Mouse (Mus musculus): Measurements from ENCODE around the gene Map3k14.

Map3k14 gene

GRCm38 (mm10) chr11:103206203-103206602, 61.1 kb downstream of the Map3k14 start:
- no peak for DNase-seq

DNA sequence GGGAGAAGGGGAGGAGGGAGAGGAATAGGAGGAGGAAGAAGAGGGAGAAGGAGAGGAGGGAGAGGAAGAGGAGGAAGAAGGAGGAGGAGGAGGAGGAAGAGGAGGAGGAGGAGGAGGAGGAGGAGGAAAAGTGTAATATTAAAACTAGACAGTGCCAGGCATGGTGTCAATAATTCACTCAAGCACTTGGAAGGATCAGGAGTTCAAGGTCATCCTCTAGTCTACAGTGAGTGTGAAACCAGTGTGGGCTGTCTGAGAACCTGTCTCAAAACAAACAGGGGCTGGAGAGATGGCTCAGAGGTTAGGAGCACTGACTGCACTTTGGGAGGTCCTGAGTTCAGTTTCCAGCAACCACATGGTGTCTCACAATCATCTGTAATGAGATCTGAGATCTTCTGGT, 64.9 kb downstream of the Map3k14 start:
- DNase-seq: no peak

GRCm38 (mm10) chr11:103201664-103202063, 65.6 kb downstream of the Map3k14 start:
- DNase-seq: peak; percentile 81

GRCm38 (mm10) chr11:103198911-103199803, 68.1 kb downstream of the Map3k14 start:
- peak; percentile 75 for DNase-seq

- DNase-seq: no peak
These were observed 68.9 kb downstream of the Map3k14 start for GRCm38 (mm10) chr11:103198339-103198738.

DNA sequence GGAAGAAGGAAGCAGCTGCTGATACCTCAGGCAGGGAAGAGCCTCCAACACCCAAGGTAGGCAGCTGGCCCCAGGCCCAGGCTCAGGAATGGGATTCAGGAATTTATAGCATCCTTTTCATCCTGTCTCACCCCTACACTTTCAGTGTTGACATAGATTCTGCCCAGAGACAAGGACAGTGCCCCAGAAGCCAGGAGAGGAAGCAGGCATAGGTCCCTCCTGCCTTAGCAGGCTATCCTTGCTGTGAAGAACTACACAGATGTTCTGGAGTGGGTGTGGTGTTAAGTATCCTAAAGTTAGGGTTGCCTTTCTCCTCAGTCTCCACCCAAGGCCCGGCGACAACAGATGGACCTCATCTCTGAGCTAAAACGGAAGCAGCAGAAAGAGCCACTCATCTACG, 69.9 kb downstream of the Map3k14 start:
- no peak for DNase-seq

GRCm38 (mm10) chr11:103195656-103196055, 71.6 kb downstream of the Map3k14 start:
- no peak for DNase-seq

- DNase-seq: no peak
These were observed 72.0 kb downstream of the Map3k14 start for GRCm38 (mm10) chr11:103195236-103195635.

DNA sequence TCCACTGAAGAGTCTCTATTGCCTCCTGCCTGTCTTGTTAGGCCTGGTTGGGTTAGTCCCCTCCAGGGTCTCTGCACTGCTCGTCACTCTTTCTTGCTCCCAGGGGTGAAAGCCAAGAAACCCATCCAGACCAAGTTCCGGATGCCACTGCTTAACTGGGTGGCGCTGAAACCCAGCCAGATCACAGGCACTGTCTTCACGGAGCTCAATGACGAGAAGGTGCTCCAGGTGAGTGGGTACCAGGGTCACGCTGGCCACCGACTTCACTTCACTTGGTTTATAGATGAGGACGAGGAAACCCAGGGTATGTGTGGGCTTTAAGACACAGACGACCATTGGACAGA, 73.5 kb downstream of the Map3k14 start:
- no peak for DNase-seq

DNA sequence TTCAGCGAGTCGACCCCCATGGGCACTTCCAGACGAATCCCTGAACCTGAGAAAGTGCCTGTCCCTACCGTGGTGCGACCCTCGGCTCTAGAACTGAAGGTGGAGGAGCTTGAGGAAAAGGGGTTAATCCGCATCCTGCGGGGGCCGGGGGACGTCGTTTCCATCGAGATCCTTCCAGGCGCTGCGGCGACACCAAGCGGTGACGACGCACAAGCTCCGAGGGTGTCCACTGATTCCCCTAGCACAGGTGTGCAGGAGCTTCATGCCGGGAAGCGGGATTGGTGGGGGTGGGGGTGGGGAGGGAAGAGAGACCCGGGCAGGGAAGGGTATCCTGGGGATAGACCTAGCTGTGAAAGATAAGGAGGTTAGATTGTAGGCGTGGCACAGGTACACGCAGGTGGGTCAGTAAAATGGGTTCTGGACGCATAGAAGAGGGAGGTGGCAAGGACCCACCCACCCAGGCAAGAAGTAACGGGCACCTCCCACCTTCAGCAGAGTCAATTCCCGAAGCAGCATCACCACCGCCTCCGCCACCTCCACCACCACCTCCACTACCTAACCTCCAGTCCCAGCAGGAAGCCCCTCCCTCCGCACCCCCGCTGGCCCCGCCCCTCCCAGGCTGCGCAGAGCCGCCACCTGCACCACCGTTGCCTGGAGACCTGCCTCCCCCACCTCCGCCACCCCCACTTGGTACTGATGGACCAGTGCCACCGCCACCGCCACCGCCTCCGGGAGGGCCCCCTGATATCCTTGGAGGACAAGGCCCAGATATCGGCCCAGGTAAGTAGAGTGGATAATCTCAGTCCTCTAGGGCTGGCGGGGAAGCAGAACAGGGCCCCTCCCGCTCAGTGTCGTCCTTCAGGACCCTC, 74.1 kb downstream of the Map3k14 start:
- DNase-seq: peak; percentile 84

- DNase-seq: peak; percentile 61
These were observed 74.9 kb downstream of the Map3k14 start for GRCm38 (mm10) chr11:103192230-103192955.

- peak; percentile 68 for DNase-seq
These were observed 82.4 kb downstream of the Map3k14 start for GRCm38 (mm10) chr11:103184891-103185290.

DNA sequence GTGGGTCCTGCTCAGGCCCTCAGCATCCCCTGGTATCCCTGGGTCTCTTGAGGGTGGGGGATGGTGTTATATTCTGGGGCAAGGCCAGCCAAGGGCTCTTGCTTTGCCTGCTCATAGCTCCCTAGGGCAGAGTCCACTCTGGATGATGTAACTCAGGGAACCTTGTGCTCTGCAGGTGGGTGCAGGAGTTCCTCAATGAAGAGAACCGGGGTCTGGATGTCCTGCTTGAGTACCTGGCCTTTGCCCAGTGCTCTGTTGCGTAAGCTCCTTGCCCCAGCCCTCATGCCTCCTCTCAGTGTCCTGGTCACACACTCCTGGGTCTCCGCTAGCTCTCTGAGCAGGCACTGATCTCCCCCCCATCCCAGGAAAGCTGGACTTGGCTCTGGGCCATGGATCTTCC, 85.4 kb downstream of the Map3k14 start:
- DNase-seq: no peak

DNA sequence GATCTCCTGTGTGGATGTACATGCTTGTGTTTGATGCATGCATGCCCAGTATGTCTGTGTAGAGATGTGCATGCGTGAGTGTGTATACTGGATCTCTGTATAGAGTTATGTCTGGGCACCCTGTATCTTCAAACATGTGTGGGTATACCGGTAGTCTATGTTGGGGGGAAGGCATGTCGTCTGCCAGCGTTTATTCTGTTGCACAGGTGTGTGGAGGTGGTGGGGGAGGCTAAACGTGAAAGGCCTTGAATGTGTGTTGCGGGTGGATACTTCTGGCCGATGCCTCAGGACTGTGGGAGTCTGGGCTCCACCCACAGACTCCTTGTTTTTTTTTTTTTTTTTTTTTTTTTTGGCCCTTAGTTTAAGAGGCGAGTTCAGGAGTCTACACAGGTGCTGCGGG, 85.9 kb downstream of the Map3k14 start:
- DNase-seq: no peak

DNA sequence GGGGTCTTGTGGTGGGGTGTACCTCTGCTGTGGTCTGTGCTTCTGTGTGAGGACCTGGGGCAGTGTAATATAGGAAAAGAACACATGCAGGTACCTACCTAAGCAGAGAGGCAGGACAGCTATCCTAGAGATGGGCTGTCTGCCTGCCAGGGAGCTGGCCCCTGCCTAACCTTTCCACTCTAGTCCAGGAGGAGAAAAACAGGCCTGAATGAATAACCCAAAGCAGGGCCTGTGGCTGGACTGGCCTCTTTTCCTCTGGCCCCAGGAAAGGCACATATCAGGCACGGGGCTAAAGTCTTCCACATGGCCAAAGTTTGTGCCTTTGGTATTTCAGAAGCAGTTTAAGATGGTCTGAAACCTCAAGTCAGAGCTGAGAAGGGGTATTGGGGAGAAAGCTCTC, 86.8 kb downstream of the Map3k14 start:
- DNase-seq: no peak

- DNase-seq: no peak
These were observed 88.5 kb downstream of the Map3k14 start for GRCm38 (mm10) chr11:103178748-103179147.

GRCm38 (mm10) chr11:103177815-103178485, 89.3 kb downstream of the Map3k14 start:
- DNase-seq: no peak

GRCm38 (mm10) chr11:103177216-103177615, 90.1 kb downstream of the Map3k14 start:
- no peak for DNase-seq

GRCm38 (mm10) chr11:103176510-103176909, 90.8 kb downstream of the Map3k14 start:
- DNase-seq: no peak

- no peak for DNase-seq
These were observed 91.4 kb downstream of the Map3k14 start for GRCm38 (mm10) chr11:103175688-103176442.

GRCm38 (mm10) chr11:103174891-103175391, 92.3 kb downstream of the Map3k14 start:
- DNase-seq: no peak

GRCm38 (mm10) chr11:103174411-103174832, 92.8 kb downstream of the Map3k14 start:
- no peak for DNase-seq
